Mouse (Mus musculus): Measurements from ENCODE around the gene Zfp217. TPM values are rescaled to one million over a fixed set of nuclear protein-coding genes. Genes with fewer than 3 reads are reported as not detected.

Gene Zfp217
- polyA plus RNA-seq, 1 experiment: 5.0 TPM

DNA sequence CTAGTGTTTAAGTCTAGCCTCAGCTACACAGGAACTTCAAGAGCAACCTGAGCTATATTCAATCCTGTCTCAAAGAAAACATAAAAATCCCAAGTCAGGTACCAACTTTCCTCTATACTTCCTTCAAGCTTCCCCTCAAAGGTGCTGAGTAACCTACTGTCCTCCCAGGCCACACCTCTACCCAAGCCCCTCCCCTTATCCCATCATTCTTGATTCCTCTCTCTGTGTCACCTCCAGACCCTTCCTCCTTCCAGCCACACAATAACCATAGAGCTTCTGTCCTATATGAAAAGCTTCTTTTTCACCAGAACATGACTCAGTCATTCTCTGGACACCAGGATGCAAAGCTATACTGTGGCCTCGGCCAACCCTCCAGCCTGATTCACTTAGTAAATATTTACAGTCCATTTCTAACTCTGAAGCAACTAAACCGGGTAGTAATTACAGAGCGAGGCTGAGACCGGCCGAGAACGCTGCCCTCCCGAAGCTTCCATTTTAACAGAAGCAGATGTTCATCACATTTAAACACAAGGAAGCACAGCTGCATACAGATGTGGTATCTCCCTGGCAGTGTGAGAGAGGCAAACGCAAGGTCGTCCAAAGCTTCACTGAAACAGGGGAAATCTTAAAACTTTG, 8.4 kb downstream of the Zfp217 start:
- TF ChIP-seq USF1 (IDR thresholded peaks at IDR 0.05; ENCODE audit: low read depth) (no peak), TCF12 (IDR thresholded peaks at IDR 0.05; ENCODE audit: insufficient read depth, poor library complexity, severe bottlenecking) (no peak), CEBPB (IDR thresholded peaks at IDR 0.05; ENCODE audit: insufficient read depth, poor library complexity, severe bottlenecking) (no peak), POLR2AphosphoS2 (IDR thresholded peaks at IDR 0.05; ENCODE audit: insufficient read length, low read depth) (no peak), POLR2A (IDR thresholded peaks at IDR 0.05; ENCODE audit: insufficient read length, low read depth) (no peak), TCF3 (IDR thresholded peaks at IDR 0.05; ENCODE audit: insufficient read length, low read depth) (no peak), REST (IDR thresholded peaks at IDR 0.05; ENCODE audit: insufficient read depth, insufficient read length) (no peak), SRF (IDR thresholded peaks at IDR 0.05; ENCODE audit: control insufficient read depth, insufficient read length, low read depth) (no peak), E2F4 (IDR thresholded peaks at IDR 0.05; ENCODE audit: insufficient read depth) (no peak), MYOG (IDR thresholded peaks at IDR 0.05; ENCODE audit: control insufficient read depth in 1 of 3, insufficient read depth in 1 of 3, insufficient read length in 2 of 3, low read depth in 2 of 3) (no peak), MYOD1 (IDR thresholded peaks at IDR 0.05; ENCODE audit: control insufficient read depth in 1 of 3, insufficient read length in 2 of 3, low read depth in 2 of 3) (no peak), MAX (IDR thresholded peaks at IDR 0.05; ENCODE audit: low read depth) (no peak)
- no peak overlapping the region for H3K4me3 ChIP-seq
- H3K79me2 ChIP-seq (ENCODE audit: control insufficient read depth, insufficient read depth): no peaks in the 10 kb centered on the region

DNA sequence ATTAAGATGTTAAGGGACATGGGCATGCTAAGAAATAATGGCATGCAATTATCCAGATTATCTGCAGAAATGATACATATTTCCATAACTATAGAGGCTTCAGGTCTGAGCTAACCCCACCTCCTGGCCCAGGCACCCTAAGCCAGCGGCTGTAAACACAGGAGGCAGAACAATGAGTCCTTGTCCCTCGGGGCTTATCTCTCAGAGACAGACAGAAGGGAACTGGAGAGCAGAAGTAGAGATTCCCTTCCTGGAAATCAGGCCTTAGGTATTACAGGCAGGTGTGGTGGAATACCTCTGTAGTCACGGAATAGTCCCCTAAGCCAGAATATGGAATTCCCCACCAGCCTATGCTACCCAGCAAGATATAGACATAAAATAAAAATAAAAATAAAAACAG, 11.0 kb downstream of the Zfp217 start:
- Histone ChIP-seq H3K4me2 (ENCODE audit: low read depth) (no peak overlapping the region), H3K79me2 (ENCODE audit: control insufficient read depth, insufficient read depth) (no peaks in the 10 kb centered on the region), H3ac (ENCODE audit: control insufficient read depth, insufficient read length) (no peak overlapping the region), H3K4me3 (no peak overlapping the region), H3K27me3 (ENCODE audit: control insufficient read depth, insufficient read depth, insufficient read length) (no peaks in the 10 kb centered on the region), H3K36me3 (ENCODE audit: control insufficient read depth, insufficient read depth) (no peaks in the 10 kb centered on the region)
- TF ChIP-seq CEBPB (IDR thresholded peaks at IDR 0.05; ENCODE audit: insufficient read depth, poor library complexity, severe bottlenecking): no peak
- no peak for TF ChIP-seq MAX (IDR thresholded peaks at IDR 0.05; ENCODE audit: low read depth)
- no peak for TF ChIP-seq USF1 (IDR thresholded peaks at IDR 0.05; ENCODE audit: low read depth)
- no peak for TF ChIP-seq POLR2AphosphoS2 (IDR thresholded peaks at IDR 0.05; ENCODE audit: insufficient read length, low read depth)
- TF ChIP-seq E2F4 (IDR thresholded peaks at IDR 0.05; ENCODE audit: insufficient read depth): no peak
- no peak for TF ChIP-seq TCF12 (IDR thresholded peaks at IDR 0.05; ENCODE audit: insufficient read depth, poor library complexity, severe bottlenecking)
- no peak for TF ChIP-seq REST (IDR thresholded peaks at IDR 0.05; ENCODE audit: insufficient read depth, insufficient read length)
- no peak for TF ChIP-seq SRF (IDR thresholded peaks at IDR 0.05; ENCODE audit: control insufficient read depth, insufficient read length, low read depth)

More for the DNA sequence above, 8.4 kb downstream of the Zfp217 start:
- Histone ChIP-seq H3ac (ENCODE audit: control insufficient read depth, insufficient read length) (no peak overlapping the region), H3K36me3 (ENCODE audit: control insufficient read depth, insufficient read depth) (no peaks in the 10 kb centered on the region), H3K4me2 (ENCODE audit: low read depth) (no peak overlapping the region), H3K27me3 (ENCODE audit: control insufficient read depth, insufficient read depth, insufficient read length) (no peaks in the 10 kb centered on the region)

DNA sequence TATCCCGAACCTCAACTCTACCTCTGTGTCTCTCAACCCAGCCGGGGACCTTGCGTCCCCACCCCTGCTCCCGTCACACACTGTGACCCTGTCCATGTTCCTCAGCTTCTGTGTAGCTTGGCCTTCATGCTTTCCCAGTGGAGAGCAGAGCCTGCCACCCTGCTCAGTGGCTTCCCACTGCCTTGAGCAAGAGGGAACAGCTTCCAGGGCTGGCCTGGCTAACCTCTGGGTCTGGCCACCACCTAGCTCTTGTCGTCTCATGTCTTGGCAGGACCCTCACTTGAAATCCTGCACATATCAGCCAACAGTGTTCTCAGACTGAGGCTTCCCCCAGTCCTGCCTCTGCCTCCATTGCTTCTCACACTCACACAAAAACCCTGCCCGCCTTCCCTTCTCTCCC, 12.1 kb downstream of the Zfp217 start:
- Histone ChIP-seq H3K4me3 (no peak overlapping the region), H3K4me2 (ENCODE audit: low read depth) (no peak overlapping the region), H3K27me3 (ENCODE audit: control insufficient read depth, insufficient read depth, insufficient read length) (no peaks in the 10 kb centered on the region), H3K79me2 (ENCODE audit: control insufficient read depth, insufficient read depth) (no peaks in the 10 kb centered on the region), H3K36me3 (ENCODE audit: control insufficient read depth, insufficient read depth) (no peaks in the 10 kb centered on the region), H3ac (ENCODE audit: control insufficient read depth, insufficient read length) (no peak overlapping the region)
- no peak for TF ChIP-seq MAX (IDR thresholded peaks at IDR 0.05; ENCODE audit: low read depth)
- no peak for TF ChIP-seq TCF12 (IDR thresholded peaks at IDR 0.05; ENCODE audit: insufficient read depth, poor library complexity, severe bottlenecking)
- no peak for TF ChIP-seq CEBPB (IDR thresholded peaks at IDR 0.05; ENCODE audit: insufficient read depth, poor library complexity, severe bottlenecking)
- TF ChIP-seq USF1 (IDR thresholded peaks at IDR 0.05; ENCODE audit: low read depth): no peak
- TF ChIP-seq MYOG (IDR thresholded peaks at IDR 0.05; ENCODE audit: control insufficient read depth in 1 of 3, insufficient read depth in 1 of 3, insufficient read length in 2 of 3, low read depth in 2 of 3): no peak
- TF ChIP-seq MYOD1 (IDR thresholded peaks at IDR 0.05; ENCODE audit: control insufficient read depth in 1 of 3, insufficient read length in 2 of 3, low read depth in 2 of 3): no peak
- TF ChIP-seq E2F4 (IDR thresholded peaks at IDR 0.05; ENCODE audit: insufficient read depth): no peak
- no peak for TF ChIP-seq SRF (IDR thresholded peaks at IDR 0.05; ENCODE audit: control insufficient read depth, insufficient read length, low read depth)
- TF ChIP-seq TCF3 (IDR thresholded peaks at IDR 0.05; ENCODE audit: insufficient read length, low read depth): no peak
- TF ChIP-seq POLR2A (IDR thresholded peaks at IDR 0.05; ENCODE audit: insufficient read length, low read depth): no peak
- TF ChIP-seq REST (IDR thresholded peaks at IDR 0.05; ENCODE audit: insufficient read depth, insufficient read length): no peak
- TF ChIP-seq POLR2AphosphoS2 (IDR thresholded peaks at IDR 0.05; ENCODE audit: insufficient read length, low read depth): no peak

DNA sequence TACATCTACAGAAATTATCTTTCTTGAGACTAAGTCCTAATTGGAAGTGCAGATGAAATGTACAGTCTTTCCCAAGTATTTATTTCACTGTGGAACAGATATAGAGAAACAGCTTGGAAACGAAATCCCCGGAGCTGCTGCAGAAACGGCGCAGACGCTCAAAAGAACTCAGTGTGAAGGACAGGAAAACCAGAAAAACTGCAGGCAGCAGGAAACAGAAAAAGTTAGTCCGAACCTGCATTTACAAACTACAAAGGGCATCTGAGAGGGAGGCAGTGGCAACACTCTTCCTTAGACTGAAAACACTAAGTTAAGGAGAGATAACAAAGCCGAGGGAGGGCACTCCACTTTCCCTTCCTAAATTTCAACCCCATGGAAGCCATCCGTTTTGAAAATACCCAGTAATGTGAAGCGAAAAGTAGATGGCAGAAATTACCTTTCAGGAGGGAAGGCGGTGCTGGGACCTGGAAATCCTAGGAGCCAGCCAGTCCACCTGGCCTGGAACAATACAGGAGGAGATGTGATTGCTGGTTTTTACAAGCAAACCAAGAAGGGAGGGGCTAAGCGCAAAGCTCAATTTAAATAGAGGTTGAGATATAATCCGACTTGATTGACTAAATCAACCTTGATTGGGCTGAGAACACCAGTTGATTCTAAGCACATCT, 13.7 kb downstream of the Zfp217 start:
- Histone ChIP-seq H3K4me2 (ENCODE audit: low read depth) (no peak overlapping the region), H3K36me3 (ENCODE audit: control insufficient read depth, insufficient read depth) (no peaks in the 10 kb centered on the region), H3ac (ENCODE audit: control insufficient read depth, insufficient read length) (no peak overlapping the region), H3K27me3 (ENCODE audit: control insufficient read depth, insufficient read depth, insufficient read length) (no peaks in the 10 kb centered on the region), H3K79me2 (ENCODE audit: control insufficient read depth, insufficient read depth) (peaks cover 12% of the 10 kb centered on the region), H3K4me3 (no peak overlapping the region)
- TF ChIP-seq SRF (IDR thresholded peaks at IDR 0.05; ENCODE audit: control insufficient read depth, insufficient read length, low read depth) (no peak), POLR2AphosphoS2 (IDR thresholded peaks at IDR 0.05; ENCODE audit: insufficient read length, low read depth) (no peak), E2F4 (IDR thresholded peaks at IDR 0.05; ENCODE audit: insufficient read depth) (no peak), REST (IDR thresholded peaks at IDR 0.05; ENCODE audit: insufficient read depth, insufficient read length) (no peak), MYOD1 (IDR thresholded peaks at IDR 0.05; ENCODE audit: control insufficient read depth in 1 of 3, insufficient read length in 2 of 3, low read depth in 2 of 3) (no peak), MAX (IDR thresholded peaks at IDR 0.05; ENCODE audit: low read depth) (no peak), MYOG (IDR thresholded peaks at IDR 0.05; ENCODE audit: control insufficient read depth in 1 of 3, insufficient read depth in 1 of 3, insufficient read length in 2 of 3, low read depth in 2 of 3) (no peak), TCF12 (IDR thresholded peaks at IDR 0.05; ENCODE audit: insufficient read depth, poor library complexity, severe bottlenecking) (no peak), USF1 (IDR thresholded peaks at IDR 0.05; ENCODE audit: low read depth) (no peak)
